Mouse (Mus musculus): ENCODE measurements around the gene Tmem161a. TPM values are rescaled to one million over a fixed set of nuclear protein-coding genes. Genes with fewer than 3 reads are reported as not detected.
A peak's percentile ranks its signal among the peaks of the same experiment; 100 is the strongest.

Gene Tmem161a
- polyA plus RNA-seq, 1 experiment = 83.3 TPM

GRCm38 (mm10) chr8:70158069-70158853, 13.9 kb upstream of the Tmem161a start:
- DNase-seq (ENCODE audit: extremely low spot score in 1 of 2, low spot score in 1 of 2) = peak in 1 of 2 experiments; percentile 63

- no peak for DNase-seq (ENCODE audit: extremely low spot score in 1 of 2, low spot score in 1 of 2)
Observed at GRCm38 (mm10) chr8:70159211-70159610, 12.9 kb upstream of the Tmem161a start.

DNA sequence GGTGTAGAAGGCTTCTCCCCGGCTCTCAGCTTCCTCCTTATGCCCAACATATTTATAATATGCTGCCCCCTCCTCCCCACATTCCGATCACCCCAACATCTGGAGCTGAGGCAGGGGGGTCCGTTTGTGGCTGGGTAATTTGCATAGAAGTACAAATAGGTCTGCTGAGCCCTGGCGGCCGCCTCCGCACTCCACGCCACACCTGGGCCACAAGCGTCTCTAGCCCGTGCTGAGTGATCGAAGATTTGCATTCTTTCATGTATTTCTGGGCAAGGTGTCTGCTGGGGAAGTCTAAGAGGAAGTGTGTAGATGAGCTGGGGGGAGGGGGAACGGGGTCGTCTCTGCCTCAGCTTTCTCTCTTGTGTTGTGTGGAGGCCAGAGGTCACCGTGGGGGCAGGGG, 12.1 kb upstream of the Tmem161a start:
- DNase-seq (ENCODE audit: extremely low spot score in 1 of 2, low spot score in 1 of 2) = no peak

GRCm38 (mm10) chr8:70163316-70163715, 8.8 kb upstream of the Tmem161a start:
- no peak for DNase-seq (ENCODE audit: extremely low spot score in 1 of 2, low spot score in 1 of 2)

DNA sequence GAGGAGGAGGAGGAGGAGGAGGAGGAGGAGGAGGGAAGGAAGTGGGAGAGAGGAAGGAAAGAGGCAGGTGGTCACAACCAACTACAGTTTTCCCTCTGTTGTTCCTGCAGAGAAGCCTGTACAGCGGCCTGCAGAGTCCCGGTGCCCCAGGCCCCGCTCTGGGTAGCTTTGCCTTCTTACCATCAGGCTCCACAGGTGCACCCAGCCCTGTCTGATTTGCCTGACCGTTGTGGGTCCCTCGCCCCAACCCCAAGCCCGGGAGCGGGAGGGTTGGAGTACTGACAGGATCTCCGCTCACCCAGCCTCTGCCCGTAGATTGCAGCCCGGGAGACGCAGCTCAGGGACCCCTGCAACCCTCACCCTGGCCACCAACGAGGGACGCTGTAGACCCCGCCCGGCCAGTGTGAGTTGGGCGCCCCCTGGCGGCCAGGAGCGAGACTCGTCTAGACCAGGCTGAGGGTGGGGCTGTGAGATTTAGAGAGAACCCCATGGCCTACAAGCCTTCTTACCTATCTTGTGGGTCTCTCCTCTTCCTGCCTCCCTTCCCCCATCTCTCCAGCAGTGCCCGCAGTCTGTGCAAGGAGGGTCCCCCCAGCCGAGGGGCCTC, 5.5 kb upstream of the Tmem161a start:
- peak in 1 of 2 experiments; percentile 62 for DNase-seq (ENCODE audit: extremely low spot score in 1 of 2, low spot score in 1 of 2)

DNA sequence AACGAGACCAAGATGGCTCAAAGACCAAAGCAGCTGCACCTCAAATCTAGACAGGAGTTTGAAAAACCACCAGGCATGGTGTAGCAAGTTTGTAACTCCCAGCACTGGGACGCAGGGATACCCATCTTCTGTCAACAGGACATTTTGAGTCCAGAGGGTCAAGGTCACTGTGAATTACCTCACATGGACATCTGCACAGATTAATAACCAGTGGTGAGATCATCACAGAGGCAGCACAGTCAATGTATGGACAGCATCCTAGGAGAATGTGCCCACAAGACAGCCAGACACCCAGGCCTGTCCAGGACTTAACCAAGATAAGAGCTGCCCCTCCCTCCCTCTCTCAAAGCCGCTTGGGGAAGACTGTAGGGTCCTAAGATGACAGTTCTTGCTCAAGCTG, 2.0 kb upstream of the Tmem161a start:
- DNase-seq (ENCODE audit: extremely low spot score in 1 of 2, low spot score in 1 of 2) = no peak

DNA sequence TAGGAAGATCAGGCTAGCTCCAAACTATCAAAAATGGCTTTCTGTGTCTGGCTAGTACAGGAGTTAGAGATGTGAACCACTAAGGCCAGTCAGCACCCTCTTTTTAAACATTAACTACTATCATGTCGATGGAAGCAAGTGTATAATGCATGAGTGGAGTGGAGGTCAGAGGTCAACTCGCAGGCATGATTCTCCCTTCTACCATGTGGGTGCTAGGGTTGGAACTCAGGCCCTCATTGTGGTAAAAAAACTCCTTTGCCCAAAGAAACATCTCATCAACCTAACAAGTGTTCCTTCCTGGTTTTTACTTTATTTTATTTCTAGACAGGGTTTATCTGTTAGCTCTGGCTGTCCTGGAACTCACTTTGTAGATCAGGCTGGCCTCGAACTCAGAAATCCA, 1.4 kb upstream of the Tmem161a start:
- DNase-seq (ENCODE audit: extremely low spot score in 1 of 2, low spot score in 1 of 2) = no peak

DNA sequence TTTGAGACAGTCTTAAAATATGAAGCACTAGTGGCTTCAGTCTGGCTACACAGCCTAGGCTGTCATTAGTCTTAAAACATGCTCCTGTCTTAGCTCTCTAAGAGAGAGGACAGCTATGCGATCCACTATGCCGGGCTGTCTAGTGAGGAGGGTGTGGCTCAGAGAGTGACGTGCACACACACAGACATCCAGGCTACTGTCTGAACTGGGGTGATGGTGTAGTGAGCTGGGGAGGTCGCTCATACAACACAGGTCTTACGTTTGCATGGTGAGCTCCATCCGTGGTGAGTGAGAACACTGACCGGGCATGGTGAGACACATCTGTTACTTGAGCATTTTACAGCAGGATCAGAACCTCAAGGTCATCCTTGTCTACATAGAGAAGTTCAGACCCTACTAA, 916 bp upstream of the Tmem161a start:
- no peak for DNase-seq (ENCODE audit: extremely low spot score in 1 of 2, low spot score in 1 of 2)

DNA sequence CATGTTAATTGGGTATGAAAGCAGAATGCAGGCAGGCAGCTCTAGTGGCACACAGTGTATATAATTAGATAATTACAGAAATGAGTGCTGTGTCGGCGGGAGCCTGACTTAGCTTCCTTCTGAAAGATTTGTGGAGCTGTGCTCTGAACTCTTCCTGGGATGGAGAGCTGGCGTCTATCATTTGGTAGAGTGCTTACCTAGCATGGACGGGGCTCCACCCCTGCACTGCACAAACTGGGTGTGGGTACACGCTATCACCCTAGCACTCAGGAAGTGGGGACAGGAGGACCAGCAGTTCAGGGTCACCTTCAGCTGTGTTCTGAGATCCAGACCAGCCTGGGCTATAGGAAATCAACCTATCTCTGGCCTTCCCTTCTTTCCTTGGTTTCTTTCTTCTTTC, 1.2 kb downstream of the Tmem161a start:
- DNase-seq (ENCODE audit: extremely low spot score in 1 of 2, low spot score in 1 of 2) = no peak

GRCm38 (mm10) chr8:70174079-70174478, 1.9 kb downstream of the Tmem161a start:
- DNase-seq (ENCODE audit: extremely low spot score in 1 of 2, low spot score in 1 of 2) = peak in 1 of 2 experiments; percentile 43

DNA sequence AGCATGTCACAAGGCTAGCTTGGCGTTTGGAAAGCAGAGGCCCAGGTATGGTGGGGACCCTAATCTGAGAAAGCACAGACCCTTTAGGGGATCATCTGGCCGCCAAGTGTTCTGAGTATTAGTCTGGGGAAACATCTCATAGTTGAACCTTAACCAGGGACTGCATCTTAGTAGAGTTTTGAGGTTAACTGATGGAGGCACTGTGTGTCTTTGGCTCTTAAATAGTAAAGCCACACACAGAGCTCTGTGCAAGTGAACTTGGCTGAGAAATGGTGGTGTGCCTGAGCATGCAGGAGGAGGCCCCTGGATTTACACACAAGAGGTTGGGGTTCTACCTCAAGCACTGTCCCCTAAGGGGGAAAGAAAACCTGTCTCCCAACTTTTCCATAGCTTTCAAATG, 6.1 kb downstream of the Tmem161a start:
- DNase-seq (ENCODE audit: extremely low spot score in 1 of 2, low spot score in 1 of 2) = no peak

DNA sequence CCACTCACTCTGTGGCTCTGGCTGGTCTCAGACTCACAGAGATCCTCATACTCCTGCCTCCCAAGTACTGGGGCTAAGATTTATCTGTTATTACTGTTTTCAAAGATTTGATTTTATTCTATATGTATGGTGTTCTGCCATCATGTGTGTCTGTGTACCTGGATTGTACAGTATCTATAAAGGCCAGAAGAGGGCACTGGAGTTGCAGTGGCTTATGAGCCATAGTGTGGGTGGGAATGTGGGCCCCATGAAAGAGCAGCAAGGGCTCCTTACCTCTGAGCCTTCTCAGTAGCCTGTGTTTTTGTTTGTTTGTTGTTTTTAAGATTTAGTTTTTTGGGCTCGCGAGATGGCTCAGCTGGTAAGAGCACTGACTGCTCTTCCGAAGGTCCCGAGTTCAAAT, 6.9 kb downstream of the Tmem161a start:
- DNase-seq (ENCODE audit: extremely low spot score in 1 of 2, low spot score in 1 of 2) = no peak

GRCm38 (mm10) chr8:70181212-70181902, 9.2 kb downstream of the Tmem161a start:
- no peak for DNase-seq (ENCODE audit: extremely low spot score in 1 of 2, low spot score in 1 of 2)

DNA sequence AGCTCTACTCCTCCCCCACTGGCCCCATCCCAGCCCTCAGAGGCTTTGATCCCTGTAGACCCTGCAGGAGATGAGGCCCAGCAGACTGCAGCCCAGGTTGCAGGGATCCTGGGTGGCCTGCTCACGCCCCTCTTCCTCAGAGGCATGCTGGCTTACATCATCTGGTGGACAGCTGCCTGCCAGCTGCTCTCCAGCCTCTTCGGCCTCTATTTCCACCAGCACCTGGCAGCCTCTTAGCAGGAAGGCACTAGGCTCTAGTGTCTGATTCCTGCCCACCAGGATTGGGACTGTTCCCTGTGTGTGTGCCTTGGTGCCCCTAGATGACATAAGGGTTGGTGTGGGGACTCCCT, 9.7 kb downstream of the Tmem161a start:
- no peak for DNase-seq (ENCODE audit: extremely low spot score in 1 of 2, low spot score in 1 of 2)

- no peak for DNase-seq (ENCODE audit: extremely low spot score in 1 of 2, low spot score in 1 of 2)
Observed at GRCm38 (mm10) chr8:70183194-70183593, 11.0 kb downstream of the Tmem161a start.

- no peak for DNase-seq (ENCODE audit: extremely low spot score in 1 of 2, low spot score in 1 of 2)
Observed at GRCm38 (mm10) chr8:70188707-70189106, 16.6 kb downstream of the Tmem161a start.

DNA sequence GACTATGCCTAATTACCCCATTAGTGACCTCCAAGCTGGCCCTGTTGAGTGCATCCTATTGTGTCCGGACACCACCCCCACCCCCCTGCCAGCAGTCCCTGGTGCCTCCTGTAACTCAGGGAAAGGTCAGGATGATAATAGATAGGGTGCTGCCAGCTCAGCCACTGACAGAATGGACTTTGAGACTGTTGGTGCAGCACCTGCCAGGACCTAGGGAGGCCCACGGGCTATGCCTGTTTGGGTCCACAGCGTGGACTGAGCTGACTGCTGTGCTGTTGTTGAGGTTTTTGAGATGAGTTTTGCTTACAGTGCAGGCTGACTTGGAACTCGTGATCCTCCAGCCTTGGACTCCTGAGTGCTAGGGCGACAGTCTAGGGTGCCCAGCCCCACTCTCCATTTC, 21.1 kb downstream of the Tmem161a start:
- no peak for DNase-seq (ENCODE audit: extremely low spot score in 1 of 2, low spot score in 1 of 2)

- DNase-seq (ENCODE audit: extremely low spot score in 1 of 2, low spot score in 1 of 2) = no peak
Observed at GRCm38 (mm10) chr8:70194191-70194590, 22.0 kb downstream of the Tmem161a start.

DNA sequence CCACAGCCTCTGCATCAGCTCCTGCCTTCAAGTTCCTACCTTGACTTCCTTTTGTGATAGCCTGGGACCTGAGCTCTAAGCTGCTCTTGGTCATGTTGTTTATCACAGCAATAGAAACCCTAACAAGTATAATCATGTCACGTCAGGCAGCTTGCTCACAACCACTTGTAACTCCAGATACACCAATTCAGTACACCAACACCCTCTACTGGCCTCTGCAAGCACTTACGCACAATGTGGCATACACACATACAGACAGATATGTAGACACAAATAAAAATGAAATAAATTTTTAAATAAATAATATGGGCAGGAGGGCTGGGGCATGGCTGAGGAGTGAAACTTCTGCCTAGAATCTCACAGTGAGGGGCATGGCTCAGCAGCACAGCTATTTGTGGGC, 23.6 kb downstream of the Tmem161a start:
- no peak for DNase-seq (ENCODE audit: extremely low spot score in 1 of 2, low spot score in 1 of 2)

- DNase-seq (ENCODE audit: extremely low spot score in 1 of 2, low spot score in 1 of 2) = no peak
Observed at GRCm38 (mm10) chr8:70197603-70198002, 25.4 kb downstream of the Tmem161a start.

DNA sequence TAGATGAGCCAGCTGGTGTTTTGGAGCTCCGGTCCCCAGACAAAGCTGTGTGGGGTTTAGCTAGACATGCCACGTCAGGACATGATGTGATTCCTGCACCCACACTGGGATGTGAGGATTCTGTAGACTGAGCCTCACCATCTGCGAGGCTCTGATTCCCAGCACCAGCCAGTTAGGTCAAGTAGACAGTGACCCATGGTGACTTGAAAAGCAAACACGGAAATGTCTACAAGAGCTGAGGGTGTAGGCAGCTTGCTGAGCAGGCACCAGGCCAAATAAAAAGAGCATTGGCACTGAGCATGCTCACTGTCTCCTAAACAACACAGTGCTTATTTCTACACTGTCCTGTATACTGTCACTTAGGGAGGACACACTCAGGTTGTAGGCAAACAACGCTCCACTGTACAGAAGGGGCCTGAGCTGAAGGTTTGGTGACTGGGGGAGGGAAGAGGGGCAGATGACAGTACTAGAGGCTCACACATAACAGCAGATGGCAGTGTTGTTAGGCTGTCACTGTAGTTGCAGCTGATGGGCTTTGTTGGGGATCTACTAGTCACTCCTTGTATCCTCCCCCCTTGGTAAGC, 28.0 kb downstream of the Tmem161a start:
- DNase-seq (ENCODE audit: extremely low spot score in 1 of 2, low spot score in 1 of 2) = peak; percentile 20 to 66

Measured in frontal cortex, adult 2 months (tissue).